Mouse (Mus musculus) thymus, postnatal 36 days (tissue): Measurements from ENCODE around the gene Fhl3.
A peak's percentile ranks its signal among the peaks of the same experiment; 100 is the strongest.
"Not testable (repeated sequence)": the region's sequence is repeated elsewhere in the genome, so short reads cannot be mapped to it uniquely, and the experiment has no call there.

ENCODE experiments used
- DNase-seq, 2 experiments: peaks; one replicate each; pipeline ENCODE4 v3.0.0; 2022; ENCODE audit warnings: mixed read lengths in 2 of 2

Gene Fhl3

DNA sequence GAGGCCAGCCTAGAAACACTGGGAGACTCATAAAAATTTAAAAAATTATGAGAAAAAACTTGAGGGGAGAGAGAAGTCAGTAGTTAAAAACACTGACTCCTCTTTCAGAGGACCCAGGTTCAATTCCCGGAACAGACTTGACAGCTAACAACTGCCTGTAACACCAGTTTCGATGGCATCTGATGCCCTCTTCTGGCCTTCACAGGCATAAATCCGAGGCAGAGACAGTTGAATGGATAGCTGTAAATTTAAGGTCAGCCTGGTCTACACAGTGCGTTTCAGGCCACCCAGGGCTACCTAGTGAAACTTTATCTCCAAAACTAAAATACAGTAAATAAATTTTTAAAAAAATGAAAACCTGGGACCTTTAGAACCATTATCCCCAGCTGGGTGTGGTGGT, 15.5 kb upstream of the Fhl3 start:
- DNase-seq: no peak

DNA sequence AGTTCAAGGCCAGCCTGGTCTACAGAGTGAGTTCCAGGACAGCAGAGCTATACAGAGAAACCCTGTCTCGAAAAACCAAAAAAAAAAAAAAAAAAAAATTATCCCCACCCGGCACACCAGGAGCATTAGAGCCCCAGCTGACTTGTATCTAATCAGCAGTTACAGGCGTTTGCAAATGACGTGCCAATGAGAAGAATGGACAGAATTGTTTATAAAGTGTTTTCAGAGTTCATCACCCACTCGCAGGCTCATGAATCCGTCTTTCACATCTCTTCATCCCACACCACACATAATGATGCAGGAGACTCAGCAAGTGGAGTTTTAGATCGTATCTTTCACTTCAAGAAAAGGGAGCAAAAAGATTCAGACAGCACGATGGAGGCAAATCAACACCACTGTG, 15.0 kb upstream of the Fhl3 start:
- DNase-seq: no peak

DNA sequence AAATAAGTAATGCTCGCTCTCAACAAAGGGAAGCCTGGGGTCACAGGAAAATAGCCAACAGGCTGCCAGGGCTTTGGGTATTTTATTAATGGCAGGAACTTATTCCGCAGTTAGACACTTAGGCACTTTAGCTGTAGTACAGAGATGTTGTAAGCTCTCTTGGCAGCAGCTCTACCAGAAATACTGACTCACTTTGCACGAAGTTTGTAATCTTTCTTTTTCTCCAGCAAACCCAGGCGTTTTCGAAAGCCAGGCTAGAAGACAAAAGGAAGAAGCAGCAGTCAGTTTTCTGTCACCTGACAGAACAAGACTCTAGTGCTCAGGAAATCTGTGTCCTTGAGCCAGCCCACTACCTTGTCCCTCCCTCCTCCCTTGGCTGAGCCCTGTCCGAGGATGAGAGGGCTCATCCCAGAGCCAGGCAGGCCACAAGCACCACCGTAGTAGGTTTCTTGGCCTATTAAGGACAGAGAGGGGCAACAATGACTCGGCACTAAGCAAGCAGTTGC, 14.6 kb upstream of the Fhl3 start:
- DNase-seq: no peak

DNA sequence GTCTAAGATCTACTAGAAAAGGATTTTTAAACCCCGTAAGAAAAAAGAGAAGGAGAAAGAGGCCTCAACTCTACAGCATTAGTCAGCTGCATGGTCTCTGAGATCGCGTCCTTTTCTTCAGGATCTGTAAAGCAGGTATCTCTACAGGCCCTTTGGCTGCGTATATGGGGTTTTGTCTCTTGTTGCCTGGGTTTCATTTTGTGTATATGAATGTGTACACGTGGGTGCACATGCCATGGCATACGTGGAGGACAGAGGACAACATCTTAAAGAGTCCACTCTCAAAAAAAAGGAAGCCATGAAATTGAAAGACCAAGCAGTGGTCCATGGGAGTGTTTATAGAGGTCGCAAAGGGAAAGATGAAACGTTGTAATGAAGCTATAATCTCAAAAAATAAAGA, 9.0 kb upstream of the Fhl3 start:
- DNase-seq: no peak

DNA sequence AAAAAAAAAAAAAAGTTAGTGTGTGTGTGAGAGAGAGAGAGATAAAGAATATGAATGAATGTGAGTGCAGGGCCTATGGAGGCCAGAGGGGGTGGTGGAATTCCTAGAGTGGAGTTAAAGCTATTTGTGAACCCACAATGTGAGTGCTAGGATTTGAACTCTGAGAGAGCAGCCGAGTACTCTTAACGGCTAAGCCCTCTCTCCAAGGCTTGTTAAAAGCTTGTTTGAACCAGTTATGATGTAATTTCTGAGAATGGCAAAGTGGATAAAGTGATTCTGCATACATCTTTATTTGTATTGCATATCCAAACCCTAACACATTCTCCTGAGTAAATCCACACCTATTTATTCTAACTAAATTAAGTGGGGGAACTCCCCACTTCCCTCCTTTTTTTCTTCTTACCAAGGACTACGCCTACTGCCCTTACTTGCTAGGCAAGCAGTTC, 8.1 kb upstream of the Fhl3 start:
- DNase-seq: no peak

DNA sequence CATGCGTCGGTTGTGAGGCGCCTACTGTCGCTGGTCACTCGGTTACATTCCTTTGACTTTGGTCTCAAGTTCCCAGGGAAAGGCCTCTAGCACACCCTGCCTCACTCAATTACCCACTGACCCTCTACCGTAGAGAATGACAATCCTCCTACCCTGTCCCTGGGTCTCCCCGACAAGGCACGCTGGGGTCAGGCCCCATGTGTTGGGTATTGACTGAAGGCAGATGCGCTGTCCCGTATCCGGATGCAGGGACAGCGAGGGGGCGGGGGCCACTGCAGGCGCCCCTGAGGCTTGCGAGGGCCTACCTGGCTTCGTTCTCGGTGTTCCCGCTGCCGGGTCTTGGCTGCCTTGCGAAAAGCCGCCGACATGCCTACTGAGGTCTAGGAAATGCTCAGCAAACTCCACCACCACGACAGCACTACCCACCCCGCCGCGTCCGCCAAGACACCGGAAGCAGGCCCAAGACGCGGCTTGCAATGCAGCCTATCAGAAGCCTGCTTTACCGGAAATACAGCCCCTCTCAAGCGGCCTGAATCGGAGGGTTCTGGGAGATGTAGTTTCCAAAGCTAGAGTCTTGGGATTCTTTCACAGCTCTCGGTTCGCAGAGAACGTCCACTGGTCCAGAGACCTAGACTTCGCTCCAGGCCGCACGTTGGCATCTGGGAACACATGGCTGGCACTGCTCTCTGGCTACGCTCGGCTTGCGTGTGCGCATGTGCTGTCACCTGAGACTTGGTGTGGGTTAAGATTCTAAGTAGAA, 7.2 kb upstream of the Fhl3 start, which contains the start of gene Utp11:
Gene Utp11 (minus strand): TSS at position 466 of the 760 bp plus-strand sequence.
- DNase-seq: peak; percentile 81 to 85

DNA sequence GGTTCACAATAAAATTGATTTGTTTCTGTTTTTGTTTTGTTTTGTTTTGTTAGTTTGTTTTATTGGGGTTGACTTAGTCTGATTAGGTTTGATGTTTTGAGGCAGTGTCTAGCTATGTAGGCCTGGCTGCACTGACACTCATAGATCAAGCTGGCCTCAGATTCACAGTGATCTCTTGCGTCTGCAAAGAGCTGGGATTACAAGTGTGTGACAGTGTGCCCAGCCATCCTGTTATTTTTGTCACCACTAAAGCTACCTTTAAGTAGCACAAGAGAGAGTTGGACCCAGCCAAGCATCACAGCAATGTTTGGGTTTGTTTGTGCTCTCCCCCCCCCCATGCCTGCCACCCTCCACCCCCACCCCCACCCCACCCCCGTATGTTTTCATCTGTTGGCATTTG, 5.9 kb upstream of the Fhl3 start:
- DNase-seq: no peak

DNA sequence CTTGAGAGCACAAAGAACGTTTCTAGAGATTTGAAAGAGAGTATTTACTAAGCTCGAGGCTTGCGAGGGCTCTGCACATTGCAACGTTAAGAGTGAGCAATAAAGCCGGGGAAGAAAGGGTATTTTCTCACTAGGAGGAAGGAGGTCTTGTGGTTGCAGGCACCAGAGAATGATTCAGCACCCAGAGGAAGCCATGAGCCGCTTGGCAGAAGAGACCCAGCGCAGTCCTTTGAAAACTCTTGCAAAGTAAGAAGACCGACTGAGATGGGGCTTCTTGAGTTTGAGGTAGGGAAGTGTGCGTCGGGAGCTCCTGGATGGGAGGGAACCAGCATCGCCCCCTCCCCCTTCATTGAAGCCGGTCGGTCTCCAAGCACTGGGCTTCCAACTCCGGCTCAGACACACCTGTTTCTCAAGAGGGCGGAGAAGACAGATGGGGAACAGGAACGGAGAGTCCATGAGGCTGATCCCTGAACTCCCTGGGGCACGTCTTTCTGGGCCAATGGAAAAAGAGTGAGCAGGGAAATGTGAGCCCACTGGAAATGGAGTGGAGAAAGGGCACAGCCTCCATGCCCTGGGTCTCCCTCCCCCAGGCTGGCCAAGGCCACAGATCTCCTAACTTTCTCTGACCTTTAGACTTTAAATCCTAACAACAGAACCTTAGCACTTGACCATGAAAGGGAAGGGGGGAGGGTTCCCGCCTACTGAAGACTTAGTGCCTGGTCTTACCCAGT, 4.5 kb upstream of the Fhl3 start:
- DNase-seq: peak; percentile 23 to 37

DNA sequence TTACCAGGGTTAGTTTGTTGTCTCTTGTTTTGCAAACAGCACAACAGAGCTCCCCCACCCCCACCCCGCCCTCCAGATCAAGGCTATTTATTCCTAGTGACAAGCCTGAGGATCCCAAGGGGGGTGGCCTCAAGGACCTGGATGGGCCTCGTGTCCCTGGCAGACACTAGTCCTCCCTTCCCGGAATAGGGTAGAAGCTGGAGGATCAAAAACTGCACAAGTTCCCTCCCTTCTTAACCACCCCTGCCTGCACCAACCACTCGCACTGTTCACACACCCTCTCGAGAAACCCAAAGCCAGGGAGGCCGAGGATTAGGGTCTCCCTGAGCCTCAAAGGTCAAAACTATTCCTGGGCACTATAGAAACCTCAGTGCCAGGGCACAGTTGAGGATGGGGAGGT, 710 bp upstream of the Fhl3 start:
- DNase-seq: peak in 1 of 2 experiments; percentile 9

DNA sequence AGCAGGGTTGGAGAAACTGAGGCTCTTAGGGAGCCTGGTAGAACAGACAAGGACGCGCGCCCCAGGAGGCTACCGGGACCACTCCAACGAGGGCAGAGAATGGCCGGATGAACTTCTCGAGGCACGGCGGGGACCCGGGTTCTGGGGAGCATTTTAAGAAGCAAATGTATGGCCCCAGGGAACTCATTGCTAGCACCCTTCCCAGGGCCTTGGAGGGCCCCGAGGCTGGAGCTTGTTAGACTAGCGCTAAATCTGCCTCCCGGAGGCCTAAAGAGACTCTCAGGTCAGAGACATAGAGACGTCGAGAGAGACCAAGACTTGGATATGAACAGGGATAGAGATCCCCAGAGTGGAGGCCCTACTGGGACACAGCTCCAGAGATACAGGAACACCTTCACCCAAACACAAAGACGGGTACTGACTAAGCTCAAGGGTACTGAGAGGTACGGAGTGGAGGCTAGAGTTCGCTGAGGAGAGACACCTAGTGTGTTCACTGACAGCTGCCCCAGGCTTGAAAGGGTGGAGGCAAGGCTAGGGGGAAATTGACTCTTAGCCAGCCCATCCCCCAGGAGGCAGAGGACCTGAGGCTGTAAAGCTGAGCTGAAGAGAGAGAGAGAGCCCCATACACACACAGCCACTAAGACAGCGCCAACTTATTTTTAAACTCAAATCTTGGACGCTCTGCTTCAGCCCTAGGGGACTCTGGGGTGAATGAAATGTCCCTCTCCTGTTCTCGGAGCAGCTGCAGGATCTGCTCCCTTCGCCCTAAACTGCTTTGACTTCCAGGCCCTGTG, 748 bp downstream of the Fhl3 start:
- peak; percentile 46 to 56 for DNase-seq

DNA sequence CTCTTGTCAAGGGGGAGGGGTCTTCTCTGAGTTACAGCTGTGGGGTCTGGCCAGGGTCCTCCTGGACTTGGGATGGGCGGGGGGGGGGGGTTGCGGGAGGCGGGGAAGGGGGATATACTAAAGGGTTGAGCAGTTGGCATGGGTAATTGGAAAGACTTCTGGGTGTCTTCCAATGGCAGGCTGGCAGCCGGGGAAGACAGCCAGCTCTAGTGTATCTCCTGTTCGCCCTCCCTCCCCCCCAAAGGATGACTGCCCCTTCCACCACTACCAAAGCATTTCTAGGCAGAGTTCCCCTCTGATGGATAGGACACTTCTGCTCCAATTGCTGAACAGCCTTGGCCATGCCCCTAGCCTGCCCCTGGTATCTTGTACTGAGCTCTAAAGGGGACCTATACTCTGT, 1.4 kb downstream of the Fhl3 start:
- DNase-seq: no peak

DNA sequence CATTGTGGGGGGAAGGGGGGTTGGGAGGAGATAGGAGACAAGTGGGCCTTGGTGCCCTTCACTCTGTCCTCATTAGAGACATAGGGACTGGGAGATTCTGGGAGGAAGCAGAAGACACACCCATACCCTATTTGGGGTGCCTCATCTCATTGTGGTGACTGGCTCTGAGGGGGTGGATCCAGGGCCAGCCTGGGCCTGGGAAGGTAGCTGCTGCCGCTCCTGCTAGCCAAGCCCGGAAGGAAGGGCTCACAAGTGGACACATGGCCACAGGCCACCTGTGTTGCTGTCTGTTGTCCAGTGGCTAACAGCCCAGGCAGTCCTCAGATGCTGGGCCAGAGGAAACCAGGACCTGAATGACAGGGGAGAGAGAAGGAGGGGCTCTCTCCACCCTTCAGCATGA, 2.9 kb downstream of the Fhl3 start:
- peak; percentile 36 to 39 for DNase-seq

DNA sequence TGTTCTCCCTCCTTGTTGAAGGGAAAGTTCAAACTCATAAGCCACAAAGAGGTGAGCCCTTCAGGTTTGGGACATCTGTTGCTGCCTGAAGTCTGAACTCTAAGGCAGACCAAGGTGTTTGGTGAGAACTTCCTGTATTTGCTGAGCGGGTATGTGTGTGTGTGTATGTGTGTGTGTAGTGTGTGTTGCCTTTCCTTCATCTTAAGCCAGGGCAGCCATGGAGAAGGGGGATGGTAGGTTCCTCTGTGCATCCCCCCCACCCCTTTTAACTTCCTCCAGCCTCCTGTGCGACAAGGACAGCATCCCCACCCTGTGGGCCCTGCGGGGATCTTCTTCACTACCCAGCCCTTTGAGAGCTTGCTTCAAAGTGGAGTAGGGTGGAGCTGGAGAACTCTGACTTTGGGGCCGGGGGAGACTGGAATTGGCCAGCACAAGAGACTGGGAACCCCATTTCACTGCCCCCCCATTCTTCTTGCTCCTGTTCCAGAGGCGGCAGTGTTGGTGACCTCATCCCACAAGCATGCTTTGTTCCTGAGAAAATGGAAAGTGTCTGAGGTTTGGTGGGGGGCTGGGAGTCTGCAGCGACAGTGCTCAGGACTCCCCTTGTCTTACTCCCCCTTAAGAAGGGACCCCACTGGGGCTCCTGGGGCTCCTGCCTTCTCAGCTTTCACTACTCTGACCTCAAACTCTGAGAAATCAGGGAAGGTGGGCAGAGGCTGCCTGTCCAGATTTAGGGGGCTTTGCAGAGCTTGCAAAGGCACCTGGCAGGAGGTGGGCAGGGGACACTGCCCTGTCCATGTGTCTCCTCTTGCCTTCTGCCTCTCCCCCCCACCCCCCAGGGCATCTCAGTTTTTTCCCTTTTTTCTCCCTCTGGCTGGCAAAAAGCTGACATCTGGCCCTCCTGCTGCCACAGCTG, 3.6 kb downstream of the Fhl3 start:
- peak; percentile 48 to 61 for DNase-seq

DNA sequence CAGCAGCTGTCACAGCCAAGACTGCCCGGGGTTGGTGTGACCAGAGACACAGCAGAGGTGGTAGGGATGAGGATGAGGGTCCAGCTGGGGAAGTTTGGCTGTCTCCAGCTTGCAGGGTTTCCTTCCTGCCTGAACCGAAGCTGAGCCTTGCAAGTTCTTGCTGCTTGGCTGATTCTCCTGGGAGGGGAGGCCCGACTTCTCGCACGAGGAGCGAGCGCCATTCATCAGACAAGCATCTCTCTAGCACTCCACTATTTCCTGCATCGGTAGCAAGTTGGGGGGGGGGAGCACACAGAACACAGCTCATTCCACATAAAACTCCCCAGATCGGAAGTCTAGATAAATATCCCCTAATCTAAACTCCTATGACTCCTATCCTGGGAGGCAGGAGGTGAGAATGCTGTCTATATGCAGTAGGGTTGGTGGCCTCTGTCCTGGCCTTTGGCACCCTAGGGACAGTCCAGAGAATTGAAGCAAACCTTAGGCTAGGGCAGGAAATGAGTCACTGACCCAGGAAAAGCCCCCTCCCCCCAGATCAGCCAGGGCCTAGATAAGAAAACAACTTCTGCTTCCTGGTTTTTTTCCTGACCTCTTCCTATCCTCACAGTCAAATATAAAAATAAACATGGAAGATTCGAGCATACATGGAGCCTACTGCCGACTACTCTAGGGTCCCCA, 4.4 kb downstream of the Fhl3 start:
- peak; percentile 35 to 43 for DNase-seq

DNA sequence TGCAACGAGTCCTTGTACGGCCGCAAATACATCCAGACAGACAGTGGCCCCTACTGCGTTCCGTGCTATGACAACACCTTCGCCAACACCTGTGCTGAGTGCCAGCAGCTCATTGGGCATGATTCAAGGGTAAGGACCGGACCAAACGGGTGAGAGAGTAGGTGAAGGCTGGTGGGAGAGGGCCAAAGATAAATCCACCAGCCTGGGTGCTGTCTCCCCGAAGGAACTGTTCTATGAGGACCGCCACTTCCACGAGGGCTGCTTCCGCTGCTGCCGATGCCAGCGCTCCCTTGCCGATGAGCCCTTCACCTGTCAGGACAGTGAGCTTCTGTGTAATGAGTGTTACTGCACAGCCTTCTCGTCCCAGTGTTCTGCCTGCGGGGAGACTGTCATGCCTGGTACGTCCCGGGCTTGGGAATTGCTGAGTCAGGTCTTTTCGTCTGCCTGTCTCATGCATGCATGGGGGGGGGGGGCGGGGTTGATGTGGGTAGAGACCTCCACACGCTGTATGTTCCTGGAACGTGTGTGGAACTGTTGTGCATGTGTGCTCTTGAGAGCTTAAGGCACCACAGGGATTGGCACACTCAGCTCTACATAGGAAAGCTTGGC, 5.3 kb downstream of the Fhl3 start:
- no peak for DNase-seq

DNA sequence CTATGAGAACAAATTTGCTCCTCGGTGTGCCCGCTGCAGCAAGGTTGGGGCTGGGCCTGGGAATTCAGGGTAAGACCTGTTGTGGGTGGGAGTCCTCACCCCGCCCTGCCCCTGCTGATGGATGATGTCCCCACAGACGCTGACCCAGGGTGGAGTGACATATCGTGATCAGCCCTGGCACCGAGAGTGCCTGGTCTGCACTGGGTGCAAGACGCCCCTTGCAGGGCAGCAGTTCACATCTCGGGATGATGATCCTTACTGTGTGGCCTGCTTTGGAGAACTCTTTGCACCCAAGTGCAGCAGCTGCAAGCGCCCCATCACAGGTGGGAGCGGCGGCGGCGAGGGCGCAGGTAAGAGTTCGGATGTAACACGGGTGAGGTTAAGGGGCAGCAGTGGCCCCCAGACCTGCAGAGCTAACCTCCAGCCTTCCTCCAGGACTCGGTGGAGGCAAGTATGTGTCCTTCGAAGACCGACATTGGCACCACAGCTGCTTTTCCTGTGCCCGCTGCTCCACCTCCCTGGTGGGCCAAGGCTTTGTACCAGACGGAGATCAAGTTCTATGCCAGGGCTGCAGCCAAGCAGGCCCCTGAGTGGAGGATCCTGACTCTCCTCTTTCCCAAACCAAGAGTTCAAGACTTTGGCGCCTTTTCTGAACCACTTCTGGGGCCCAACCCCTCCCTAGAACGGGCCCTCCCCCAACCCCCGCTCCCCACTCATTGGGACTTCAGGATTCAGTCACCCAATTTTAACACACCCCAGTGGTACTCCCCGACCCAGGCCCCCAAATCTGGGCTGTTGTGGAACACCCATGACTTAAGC, 7.1 kb downstream of the Fhl3 start:
- peak in 1 of 2 experiments; percentile 36 for DNase-seq

DNA sequence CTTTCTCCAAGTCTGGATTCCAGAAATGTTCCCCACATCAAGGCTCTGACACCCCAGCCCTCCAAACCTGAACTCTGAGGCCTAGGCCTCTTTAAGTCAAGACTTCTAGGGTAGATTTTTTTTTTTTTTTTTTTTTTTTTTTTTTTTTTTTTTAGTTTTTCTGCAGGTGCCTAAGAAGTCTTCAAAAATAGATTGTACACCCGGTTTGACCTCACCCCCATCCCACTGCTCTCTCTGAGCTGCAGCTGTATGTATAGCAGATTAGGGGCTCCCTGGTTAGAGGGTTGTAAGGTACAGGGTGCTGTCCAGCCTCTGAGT, 7.7 kb downstream of the Fhl3 start:
- DNase-seq: not testable (repeated sequence)

DNA sequence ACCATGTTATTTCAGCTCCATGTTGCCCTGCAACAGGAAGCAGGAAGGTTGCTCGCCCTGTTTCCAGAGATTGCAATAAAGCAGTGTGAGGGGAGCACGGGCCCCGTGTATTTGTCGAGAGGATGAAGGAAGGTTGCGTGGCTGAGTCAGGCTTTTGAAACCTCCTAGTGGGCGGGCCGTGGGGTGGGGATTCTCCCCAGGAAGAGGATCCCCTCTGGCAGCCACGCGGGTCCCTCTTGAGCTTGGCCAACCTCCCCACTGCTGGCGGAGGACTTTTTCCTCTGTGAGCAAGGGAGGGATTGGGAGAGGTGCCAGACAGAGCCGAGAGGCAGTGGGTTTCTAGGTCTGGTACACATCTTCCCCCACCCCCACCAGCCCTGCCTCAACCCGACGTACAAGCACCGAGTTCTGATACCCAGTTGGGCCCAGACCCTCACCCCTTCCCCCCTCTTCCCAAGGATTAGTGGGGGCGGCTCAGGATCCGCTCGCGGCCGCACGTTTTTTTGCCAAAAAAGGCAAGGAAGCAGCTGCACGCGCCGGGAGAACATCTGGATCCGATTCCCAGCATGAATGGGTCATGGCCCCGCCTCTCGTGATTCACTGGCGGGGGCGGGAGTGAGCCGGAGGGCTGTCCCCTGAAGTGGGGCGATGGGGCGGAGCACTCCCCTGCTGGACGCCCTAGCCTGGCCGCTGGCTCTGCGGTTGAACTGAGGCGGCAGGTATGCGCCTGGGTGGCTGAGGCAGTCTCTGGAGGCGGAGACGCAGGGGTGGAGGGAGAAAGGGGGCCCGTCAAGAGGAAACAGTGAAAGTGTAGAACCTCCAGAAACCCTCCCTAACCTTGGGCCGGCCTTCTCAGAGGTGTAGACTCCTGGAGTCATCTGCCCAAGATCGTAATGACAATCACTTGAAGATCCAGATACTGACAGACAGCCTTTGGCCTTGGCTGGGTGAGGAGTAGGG, 8.3 kb downstream of the Fhl3 start:
- peak; percentile 69 to 78 for DNase-seq

DNA sequence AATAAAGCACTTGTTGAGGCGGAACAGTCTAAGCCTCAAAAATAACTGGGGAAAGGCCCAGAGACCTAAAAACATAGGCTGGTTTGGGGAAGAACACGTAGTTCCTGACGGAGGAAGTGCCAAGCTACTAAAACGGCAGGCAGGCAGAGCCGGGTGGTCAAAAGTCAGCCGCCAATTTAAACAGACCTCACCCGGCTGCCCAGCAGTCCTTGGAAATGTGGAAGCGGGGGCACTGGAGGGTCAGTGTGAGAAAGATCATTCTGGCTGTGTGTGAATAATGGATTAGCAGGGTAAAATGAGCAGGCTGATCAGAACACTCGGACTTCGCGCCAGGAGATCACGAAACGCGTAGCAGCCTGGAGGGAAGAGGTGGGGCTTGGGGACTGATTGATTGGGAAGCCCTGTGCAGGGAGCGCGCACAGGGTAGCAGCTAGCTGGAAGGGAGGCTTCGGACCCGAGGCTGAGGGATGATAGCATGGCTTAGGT, 9.5 kb downstream of the Fhl3 start:
- DNase-seq: peak in 1 of 2 experiments; percentile 28
